Mouse (Mus musculus) WW6 (cell line): ENCODE results near the gene Rabif.
A peak's percentile ranks its signal among the peaks of the same experiment; 100 is the strongest.
"Not testable (repeated sequence)": the region's sequence is repeated elsewhere in the genome, so short reads cannot be mapped to it uniquely, and the experiment has no call there.

Experiments used
- DNase-seq: peaks from one replicate; pipeline ENCODE4 v3.0.0-alpha.2; 2013; ENCODE audit warnings: low read depth, low spot score

The Rabif gene

DNA sequence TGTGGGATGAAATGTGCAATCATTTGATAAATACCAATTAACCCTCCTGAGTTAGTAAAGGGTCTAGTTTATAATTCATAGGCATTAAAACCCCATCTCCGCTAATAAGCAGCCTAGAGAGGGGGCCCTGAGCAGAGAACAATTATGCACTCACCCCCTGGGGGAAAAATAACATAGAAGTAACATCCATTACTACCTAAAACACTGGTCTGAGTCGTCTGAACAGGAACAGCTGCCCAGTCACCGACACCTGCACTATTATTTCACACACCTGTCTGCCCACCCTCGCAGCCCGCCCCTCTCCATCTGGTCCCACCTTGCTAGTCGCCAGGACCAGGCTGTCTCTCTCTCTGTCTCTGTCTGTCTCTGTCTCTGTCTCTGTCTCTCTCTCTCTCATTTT, 18.1 kb downstream of the Rabif start:
- DNase-seq: no peak

DNA sequence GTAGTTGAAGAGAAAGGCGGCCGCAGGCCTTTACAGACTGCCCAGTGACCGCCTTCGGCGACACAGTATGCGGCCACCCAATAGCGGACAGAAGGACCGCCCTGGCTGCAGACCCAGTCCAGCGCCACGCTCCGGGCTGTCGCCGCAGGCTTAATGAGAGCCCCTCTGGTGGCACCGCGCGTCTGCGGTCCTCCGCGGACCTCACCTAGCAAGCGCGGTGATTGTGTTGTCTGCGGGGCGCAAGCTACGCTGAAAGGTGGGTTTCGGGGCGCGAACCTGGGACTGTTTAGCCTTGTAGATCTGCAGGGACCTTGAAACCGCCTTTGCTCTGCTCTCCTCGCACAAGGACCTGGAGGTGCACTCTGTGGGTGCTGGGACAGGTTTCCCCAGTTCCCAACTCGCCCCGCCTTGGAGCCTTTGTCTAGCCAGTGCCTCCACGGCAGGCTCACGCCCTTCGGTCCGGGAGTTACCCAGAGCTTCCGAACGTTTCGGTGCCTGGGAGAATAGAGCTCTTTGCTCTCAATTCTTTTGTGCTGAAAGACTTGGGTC, 18.9 kb downstream of the Rabif start:
- DNase-seq: no peak

DNA sequence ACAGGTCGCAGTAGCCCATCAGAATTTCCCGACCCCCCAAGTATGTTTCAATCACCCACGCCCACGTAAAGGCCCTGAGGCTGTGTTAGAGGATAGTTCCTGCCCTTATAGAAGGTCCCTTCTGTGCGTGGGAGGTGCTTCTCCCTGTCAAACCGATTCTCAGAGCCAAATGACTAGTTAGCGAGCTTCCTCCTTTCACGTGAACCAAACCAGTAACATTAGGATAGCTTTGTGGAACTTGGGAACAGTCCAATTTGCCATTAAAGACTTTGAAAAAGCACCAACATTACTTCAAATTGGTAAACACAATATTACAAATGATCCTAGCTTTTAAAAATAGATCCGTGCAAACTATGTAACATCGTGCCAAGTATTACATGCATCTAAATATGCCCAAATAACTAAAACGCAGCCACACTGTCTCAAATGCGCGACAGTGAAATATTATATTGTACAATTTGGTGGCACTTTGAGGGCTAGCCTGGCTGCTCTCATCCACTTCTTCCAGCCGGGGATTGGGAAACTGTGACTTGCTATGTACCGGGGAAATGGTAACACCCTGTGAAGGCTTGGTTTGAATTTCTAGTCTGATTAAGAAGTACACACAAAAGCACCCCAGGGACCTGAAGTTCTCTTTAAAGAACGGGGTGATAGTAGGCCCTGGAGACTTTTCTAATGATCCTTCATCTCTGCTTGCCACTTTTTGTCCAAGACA, 19.6 kb downstream of the Rabif start:
- DNase-seq: no peak

- no peak for DNase-seq
Observed at GRCm38 (mm10) chr1:134515891-134516290, 21.4 kb downstream of the Rabif start.

GRCm38 (mm10) chr1:134516491-134517198, 22.2 kb downstream of the Rabif start:
- DNase-seq: no peak

- DNase-seq: not testable (repeated sequence)
Observed at GRCm38 (mm10) chr1:134517841-134518240, 23.4 kb downstream of the Rabif start.

DNA sequence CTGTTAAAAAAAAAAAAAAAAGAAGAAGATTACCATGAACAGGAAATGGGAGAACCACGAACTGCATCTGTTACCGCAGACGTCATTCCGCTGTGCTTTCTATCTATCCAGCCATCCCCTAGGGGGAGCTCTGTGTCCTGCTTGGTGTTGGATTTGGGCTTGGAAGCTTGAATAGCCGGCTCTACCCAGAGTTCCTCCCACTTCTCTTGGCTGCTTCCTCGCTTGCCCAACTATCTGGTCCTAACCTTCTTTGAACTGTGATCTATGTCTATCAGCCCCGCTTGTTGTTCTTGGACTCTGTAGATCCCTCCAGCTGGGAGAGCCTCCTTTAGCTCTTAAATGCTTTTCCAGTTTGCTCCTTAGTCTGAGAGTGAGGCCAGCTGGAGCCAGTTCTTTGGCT, 24.2 kb downstream of the Rabif start:
- DNase-seq: peak; percentile 75

GRCm38 (mm10) chr1:134519201-134519600, 24.8 kb downstream of the Rabif start:
- DNase-seq: not testable (repeated sequence)

DNA sequence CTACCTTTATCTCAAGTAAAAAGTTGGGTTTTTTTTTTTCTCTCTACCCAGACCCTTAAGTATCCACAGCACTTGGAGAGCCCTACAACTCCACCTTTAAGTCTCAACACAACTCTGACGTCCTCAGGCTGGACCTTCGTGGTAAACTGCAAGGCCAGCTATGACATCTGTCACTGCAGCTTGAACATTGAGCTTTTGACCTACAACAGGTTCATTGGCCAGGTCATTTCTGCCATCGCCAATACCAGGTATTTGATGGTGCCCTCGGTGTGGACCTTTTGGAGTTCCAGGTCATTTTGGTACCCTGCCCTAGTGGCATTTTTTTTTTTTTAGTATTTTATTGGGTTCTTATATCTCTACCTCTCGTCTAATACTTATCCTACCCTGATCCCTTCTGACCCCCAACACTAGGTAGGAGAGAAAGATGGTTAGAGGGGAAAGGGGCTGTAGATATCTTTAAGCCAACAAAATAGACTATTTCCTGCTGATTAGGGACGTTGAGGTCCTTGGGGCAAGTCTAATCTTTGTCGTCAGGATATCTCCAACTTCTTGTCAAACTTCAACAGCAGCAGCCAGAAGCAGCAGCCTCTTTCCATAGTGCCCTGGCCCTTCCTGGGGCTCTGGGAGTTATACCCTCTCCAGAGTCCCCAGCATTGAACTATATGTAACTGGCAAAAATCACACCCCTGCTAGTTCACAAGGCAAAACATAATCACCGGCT, 25.7 kb downstream of the Rabif start:
- no peak for DNase-seq

- no peak for DNase-seq
Observed at GRCm38 (mm10) chr1:134521163-134521562, 26.7 kb downstream of the Rabif start.

DNA sequence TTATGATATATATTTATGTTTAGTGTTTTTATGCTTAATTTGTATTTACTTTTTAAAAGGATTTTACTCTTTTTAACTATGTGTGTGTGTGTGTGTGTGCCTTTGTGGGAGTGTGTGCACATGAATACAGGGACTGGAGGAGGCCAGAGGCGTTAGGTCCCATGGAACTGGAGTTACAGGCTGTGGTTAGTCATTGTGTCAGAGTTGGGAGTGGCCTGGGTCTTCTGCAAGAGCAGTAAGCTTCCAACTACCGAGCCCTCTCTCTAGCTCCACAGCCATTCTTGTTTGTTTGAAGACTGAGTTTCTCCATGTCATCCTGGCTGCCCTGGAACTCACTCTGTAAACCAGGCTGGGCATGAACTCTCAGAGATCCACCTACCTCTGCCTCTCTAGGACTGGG, 27.9 kb downstream of the Rabif start:
- DNase-seq: no peak

GRCm38 (mm10) chr1:134524424-134524823, 30.0 kb downstream of the Rabif start:
- no peak for DNase-seq

- no peak for DNase-seq
Observed at GRCm38 (mm10) chr1:134525015-134525414, 30.6 kb downstream of the Rabif start.

DNA sequence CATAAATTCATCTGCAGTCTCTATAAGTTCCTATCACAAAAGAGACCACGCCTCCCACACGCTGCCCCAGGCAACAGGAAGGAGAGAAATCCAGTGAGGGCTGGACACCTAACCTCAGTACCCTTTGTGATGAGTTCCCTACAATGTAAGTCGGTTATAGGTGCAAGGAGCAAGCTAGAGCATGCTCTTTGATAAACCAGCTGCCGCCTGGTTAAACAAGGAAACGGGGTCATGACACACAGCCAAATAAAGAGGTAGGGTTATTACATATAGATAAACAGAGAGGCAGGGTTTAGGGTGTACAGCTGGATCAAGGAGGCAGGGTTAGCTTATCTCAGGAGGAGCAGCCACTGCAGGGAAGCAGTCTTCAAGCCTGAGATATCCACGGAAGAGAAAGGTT, 32.3 kb downstream of the Rabif start:
- DNase-seq: no peak

DNA sequence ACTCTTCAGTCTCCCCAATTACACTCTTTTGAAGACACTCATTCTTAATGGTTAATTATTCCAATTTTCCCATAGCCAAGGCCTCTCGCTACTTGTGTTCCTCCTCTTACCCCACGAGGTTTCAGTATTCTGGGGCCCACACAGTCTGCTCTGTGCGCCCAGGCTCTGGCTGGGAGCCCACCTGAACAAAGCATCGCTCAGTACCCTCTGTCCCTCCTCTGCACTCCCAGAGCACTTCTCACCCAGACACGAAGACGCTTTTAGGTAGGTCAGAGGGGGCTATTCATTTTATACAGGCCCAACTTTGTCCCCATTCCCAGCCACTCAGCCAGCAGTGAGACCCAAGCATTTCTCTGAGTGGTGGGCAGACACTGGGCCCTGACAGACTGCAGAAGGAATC, 36.2 kb downstream of the Rabif start:
- no peak for DNase-seq

DNA sequence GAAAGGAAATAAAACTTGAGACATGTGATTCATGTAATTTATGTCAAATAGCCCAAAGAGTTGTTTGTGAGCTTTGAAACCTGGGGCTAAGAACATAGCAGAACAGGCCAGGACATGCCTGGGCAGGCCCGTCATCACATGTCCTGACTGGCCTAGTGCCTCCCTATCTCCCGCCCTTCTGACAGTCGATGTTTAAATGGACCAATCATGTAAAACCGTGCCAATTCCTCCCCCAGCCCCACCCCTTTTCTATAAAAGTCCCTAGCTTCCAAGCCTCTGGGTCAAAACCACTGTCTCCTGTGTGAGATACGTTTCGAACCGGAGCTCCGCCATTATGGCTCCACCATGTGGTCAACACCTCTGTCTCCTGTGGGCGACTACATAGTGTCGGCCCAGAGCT, 39.3 kb downstream of the Rabif start:
- DNase-seq: not testable (repeated sequence)

DNA sequence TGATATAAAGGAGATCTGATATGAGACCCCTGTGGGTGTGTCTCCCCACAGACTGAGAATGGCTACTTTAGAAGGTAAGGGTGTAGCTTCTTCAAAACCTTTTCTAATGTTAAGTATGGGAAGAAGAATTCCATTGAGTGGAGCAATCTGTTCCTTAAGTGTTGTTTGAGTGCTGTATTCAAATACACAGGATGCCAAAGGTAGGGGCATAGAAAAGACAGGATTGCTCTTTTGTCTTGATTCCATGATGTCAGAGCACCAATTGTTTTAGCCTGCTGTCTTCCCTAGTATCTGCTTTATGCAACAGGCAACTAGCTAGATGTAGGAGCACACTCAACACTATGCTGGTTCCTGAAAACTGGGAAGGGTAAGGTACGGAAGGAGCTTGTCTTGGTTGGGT, 40.6 kb downstream of the Rabif start:
- peak; percentile 81 for DNase-seq

DNA sequence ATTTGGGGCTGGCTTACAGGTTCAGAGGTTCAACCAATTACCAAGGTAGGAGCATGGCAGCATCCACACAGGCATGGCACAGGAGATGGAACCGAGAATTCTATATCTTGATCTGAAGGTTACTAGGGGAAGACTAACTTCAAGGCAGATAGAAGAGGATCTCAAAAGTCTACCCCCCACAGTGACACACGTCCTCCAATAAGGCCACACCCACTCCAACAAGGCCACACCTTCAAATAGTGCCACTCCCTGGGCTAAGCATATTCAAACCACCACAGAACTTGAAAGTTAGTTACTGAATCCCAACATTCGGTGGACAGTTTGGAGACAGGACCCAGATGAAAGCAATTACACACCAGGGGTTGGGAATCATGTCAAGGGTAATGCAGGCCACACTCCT, 41.1 kb downstream of the Rabif start:
- DNase-seq: no peak

DNA sequence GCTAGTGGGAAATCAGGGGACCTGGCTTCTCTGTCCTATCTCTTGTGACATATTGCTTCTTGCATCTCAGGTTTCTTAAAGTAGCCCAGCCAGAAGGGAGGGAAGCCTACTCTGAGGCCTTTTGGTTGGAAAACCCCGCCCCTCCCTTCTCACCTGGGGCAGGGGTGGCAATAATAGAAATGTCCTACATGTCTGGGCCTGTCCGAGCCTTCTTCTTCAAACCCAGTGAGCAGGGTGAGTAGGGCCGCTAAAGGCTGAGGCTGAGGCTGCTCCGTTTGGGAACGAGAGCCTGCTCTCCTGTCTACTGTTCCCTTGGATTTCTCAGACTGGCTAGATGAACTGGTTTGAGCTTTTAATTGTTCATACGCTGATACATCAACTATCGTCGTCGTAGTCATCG, 46.2 kb downstream of the Rabif start:
- DNase-seq: no peak

- no peak for DNase-seq
Observed at GRCm38 (mm10) chr1:134548231-134548630, 53.8 kb downstream of the Rabif start.

GRCm38 (mm10) chr1:134549632-134550132, 55.2 kb downstream of the Rabif start, which contains the start of gene Mgat4e:
TSS of gene Mgat4e (minus strand) at chr1:134549682.
- DNase-seq: no peak

GRCm38 (mm10) chr1:134551869-134552268, 57.4 kb downstream of the Rabif start:
- DNase-seq: no peak
